Mouse (Mus musculus) heart, adult 2 months (tissue): ENCODE data around the gene S100a11.

Experiments
- CTCF ChIP-seq: fragments of 200-600 bp; IDR thresholded peaks from 2 replicates; pipeline ENCODE4 v1.8.1; 2022; ENCODE audit warnings: antibody characterized with exemption, mild to moderate bottlenecking, moderate library complexity
- POLR2A ChIP-seq: fragments of 200-500 bp; IDR thresholded peaks from 2 replicates; pipeline ENCODE4 v1.6.1; 2011; ENCODE audit warnings: mild to moderate bottlenecking, low read depth, low read length, control low read depth; ENCODE audit not compliant: insufficient read depth

GRCm38 (mm10) chr3:93554379-93554980 lies 34.2 kb downstream of the S100a11 start:
- TF ChIP-seq POLR2A (no peak), CTCF (no peak)
